Mouse (Mus musculus) ES-E14 (cell line): Measurements from ENCODE around the gene Pcnx2. TPM values are rescaled to one million over a fixed set of nuclear protein-coding genes. Genes with fewer than 3 reads are reported as not detected.

Source experiments
- DNase-seq: peaks from one replicate; pipeline ENCODE4 v3.0.0-alpha.2; 2013; ENCODE audit warnings: low read depth, low spot score
- H3K27ac ChIP-seq: 2 replicates; pipeline ENCODE4 v1.5.1; 2012; ENCODE audit warnings: low read depth, mild to moderate bottlenecking, low read length, moderate library complexity, mixed read lengths; ENCODE audit not compliant: poor library complexity, insufficient read depth, severe bottlenecking
- H3K36me3 ChIP-seq: 2 replicates; pipeline ENCODE4 v1.6.1; 2012; ENCODE audit warnings: mild to moderate bottlenecking, low read length, moderate library complexity, mixed read lengths; ENCODE audit not compliant: control insufficient read depth, poor library complexity, insufficient read depth, severe bottlenecking
- H3K4me1 ChIP-seq, 2 experiments: fragments of 150-350 bp in 1 of 2; sonication (generic) in 1 of 2; 2 replicates each; pipeline ENCODE4 v1.6.1; 2012; ENCODE audit warnings: low read length in 2 of 2, mild to moderate bottlenecking in 1 of 2, mixed read lengths in 1 of 2; ENCODE audit not compliant: control insufficient read depth in 2 of 2, insufficient read depth in 2 of 2, poor library complexity in 1 of 2
- H3K4me3 ChIP-seq, 2 experiments: fragments of 150-350 bp in 1 of 2; sonication (generic) in 1 of 2; 2 replicates each; pipeline ENCODE4 v1.5.1; 2012; ENCODE audit warnings: low read length in 2 of 2, low read depth in 1 of 2, mild to moderate bottlenecking in 1 of 2, mixed read lengths in 1 of 2; ENCODE audit not compliant: insufficient read depth in 1 of 2, poor library complexity in 1 of 2, severe bottlenecking in 1 of 2
- H3K9ac ChIP-seq: 2 replicates; pipeline ENCODE4 v1.6.1; 2012; ENCODE audit warnings: low read depth, mild to moderate bottlenecking, low read length, mixed read lengths; ENCODE audit not compliant: poor library complexity, insufficient read depth, severe bottlenecking
- H3K9me3 ChIP-seq: fragments of 150-350 bp; sonication (generic); 2 replicates; pipeline ENCODE4 v1.6.1; 2012; ENCODE audit warnings: low read depth, mild to moderate bottlenecking, low read length; ENCODE audit not compliant: control insufficient read depth, insufficient read depth
- CHD2 ChIP-seq: IDR thresholded peaks from 2 replicates; pipeline ENCODE4 v1.6.1; 2014; ENCODE audit warnings: mild to moderate bottlenecking, low read depth, low read length, inconsistent platforms
- HCFC1 ChIP-seq: IDR thresholded peaks from 2 replicates; pipeline ENCODE4 v1.6.1; 2012; ENCODE audit warnings: low read length, inconsistent platforms, borderline replicate concordance; ENCODE audit not compliant: insufficient read depth
- MAFK ChIP-seq: IDR thresholded peaks from 2 replicates; pipeline ENCODE4 v1.6.1; 2014; ENCODE audit warnings: mild to moderate bottlenecking, low read depth, low read length, inconsistent platforms; ENCODE audit not compliant: insufficient read depth
- ZC3H11A ChIP-seq: IDR thresholded peaks from 2 replicates; pipeline ENCODE4 v1.6.1; 2012; ENCODE audit warnings: low read depth, mild to moderate bottlenecking, inconsistent platforms, low read length, borderline replicate concordance
- ZNF384 ChIP-seq: IDR thresholded peaks from 2 replicates; pipeline ENCODE4 v1.6.1; 2012; ENCODE audit warnings: low read depth, low read length, inconsistent platforms
- in situ Hi-C, 2 experiments: fragments of 600-800 bp; cut with MboI; formaldehyde crosslinking; loops; one replicate each; pipeline ENCODE4 v1.15.1; 2025; ENCODE audit warnings: low sequenced_read_pairs in 2 of 2, inconsistent platforms in 1 of 2; ENCODE audit not compliant: unreplicated experiment in 2 of 2
- total RNA-seq: library from RNA; depleted of rRNA; stranded (reverse); fragments of 300-350 nt; gene quantifications from 2 replicates; pipeline ENCODE4 v1.2.3, GENCODE M21; 2012

The Pcnx2 gene
- total RNA-seq, 1 experiment, result 2.0 TPM

- Histone ChIP-seq H3K4me1 (peaks cover 4 to 7% of the 10 kb centered on the region in 2 experiments; a peak in 3 of 4 replicates), H3K9ac (no peak overlapping the region), H3K4me3 (no peak overlapping the region), H3K36me3 (no peaks in the 10 kb centered on the region), H3K9me3 (no peaks in the 10 kb centered on the region), H3K27ac (no peak overlapping the region)
- no peak for DNase-seq
- in situ Hi-C loops, result no loop called here
- TF ChIP-seq MAFK (no peak), CHD2 (no peak), ZC3H11A (no peak), HCFC1 (no peak), ZNF384 (no peak)
These were observed 25.4 kb downstream of the Pcnx2 start for GRCm38 (mm10) chr8:125872501-125873249.

- H3K27ac ChIP-seq, result no peak overlapping the region
- peak; percentile 78 for DNase-seq
- no peaks in the 10 kb centered on the region for H3K9me3 ChIP-seq
- in situ Hi-C loops, result no loop called here
- no peak overlapping the region for H3K9ac ChIP-seq
- H3K4me1 ChIP-seq, result peaks cover 4 to 7% of the 10 kb centered on the region in 2 experiments; a peak in 3 of 4 replicates
- H3K36me3 ChIP-seq, result no peaks in the 10 kb centered on the region
- TF ChIP-seq ZC3H11A, result peak; percentile 80; the same call in 1 of the 2 replicates
- TF ChIP-seq HCFC1, result no peak
- no peak for TF ChIP-seq CHD2
- no peak overlapping the region for H3K4me3 ChIP-seq
These were observed 27.2 kb downstream of the Pcnx2 start for GRCm38 (mm10) chr8:125870821-125871321.

- no peak for DNase-seq
- in situ Hi-C loops, result no loop called here
These were observed 27.9 kb downstream of the Pcnx2 start for GRCm38 (mm10) chr8:125870179-125870702.

GRCm38 (mm10) chr8:125869739-125870138 lies 28.4 kb downstream of the Pcnx2 start:
- Histone ChIP-seq H3K4me1 (peaks cover 4 to 7% of the 10 kb centered on the region in 2 experiments; a peak in 3 of 4 replicates), H3K27ac (no peak overlapping the region), H3K9ac (no peak overlapping the region), H3K36me3 (no peaks in the 10 kb centered on the region), H3K4me3 (no peak overlapping the region), H3K9me3 (no peaks in the 10 kb centered on the region)
- in situ Hi-C loops, result loop anchor here in 1 of 2 experiments (5.0 to 10.0 kb wide), 2 partner anchors 297 to 685 kb away; no protein-coding TSS in a partner anchor
- TF ChIP-seq ZC3H11A (no peak), MAFK (no peak), CHD2 (no peak), HCFC1 (no peak), ZNF384 (no peak)
- DNase-seq, result no peak

More at GRCm38 (mm10) chr8:125870179-125870702, 27.9 kb downstream of the Pcnx2 start:
- Histone ChIP-seq H3K27ac (no peak overlapping the region), H3K9ac (no peak overlapping the region), H3K4me1 (peaks cover 4 to 7% of the 10 kb centered on the region in 2 experiments; a peak in 3 of 4 replicates), H3K36me3 (no peaks in the 10 kb centered on the region), H3K4me3 (no peak overlapping the region), H3K9me3 (no peaks in the 10 kb centered on the region)
- TF ChIP-seq ZNF384 (no peak), ZC3H11A (no peak), HCFC1 (no peak), CHD2 (no peak), MAFK (no peak)
